Mouse (Mus musculus) left cerebral cortex, adult 2 months (tissue): ENCODE measurements at regions not wholly inside any gene's neighbourhood (a gene's known extent, or its start where the extent isn't known, plus 50 kb on each side); places are given as distances from the start of the nearest gene placed in this dataset.

Source experiments
- DNase-seq, 2 experiments: peaks; one replicate each; pipeline ENCODE4 v3.0.0; 2021 to 2022; ENCODE audit warnings: low spot score in 2 of 2, mixed read lengths in 1 of 2; ENCODE audit errors: extremely low spot score in 1 of 2
- H3K27ac ChIP-seq: fragments of 200-600 bp; 2 replicates; pipeline ENCODE4 v1.8.1; 2022
- H3K4me3 ChIP-seq: fragments of 200-600 bp; 2 replicates; pipeline ENCODE4 v1.8.1; 2022
- CTCF ChIP-seq: fragments of 200-600 bp; IDR thresholded peaks from 2 replicates; pipeline ENCODE4 v1.8.1; 2022; ENCODE audit warnings: antibody characterized with exemption, mild to moderate bottlenecking, moderate library complexity
- intact Hi-C: fragments of 180-260 bp; cut with DNase I; formaldehyde crosslinking; loops from one replicate; pipeline ENCODE4 v1.15.1; 2025
- microRNA-seq, 2 experiments: library from miRNA; unstranded; fragments of <30 nt; microRNA quantifications; one replicate each; pipeline ENCODE4 v1.2.0; 2021

GRCm38 (mm10) chr1:77280373-77281038 lies 234.4 kb downstream of the Epha4 start:
- TF ChIP-seq CTCF, result no peak
- intact Hi-C loops, result no loop called here
- H3K4me3 ChIP-seq, result no peak overlapping the region
- no peak for DNase-seq
- no peak overlapping the region for H3K27ac ChIP-seq

- Histone ChIP-seq H3K27ac (no peak overlapping the region), H3K4me3 (no peak overlapping the region)
- intact Hi-C loops, result no loop called here
- TF ChIP-seq CTCF, result no peak
- DNase-seq, result no peak
These were observed 233.1 kb downstream of the Epha4 start for GRCm38 (mm10) chr1:77281741-77282140.

- no peak for DNase-seq
- H3K27ac ChIP-seq, result no peak overlapping the region
- intact Hi-C loops, result no loop called here
- H3K4me3 ChIP-seq, result no peak overlapping the region
- TF ChIP-seq CTCF, result no peak
These were observed 216.2 kb downstream of the Epha4 start for GRCm38 (mm10) chr1:77298713-77299132.

GRCm38 (mm10) chr1:77300806-77301205 lies 214.1 kb downstream of the Epha4 start:
- H3K27ac ChIP-seq, result no peak overlapping the region
- DNase-seq, result no peak
- TF ChIP-seq CTCF, result no peak
- intact Hi-C loops, result no loop called here
- H3K4me3 ChIP-seq, result no peak overlapping the region

GRCm38 (mm10) chr1:77304770-77305169 lies 210.1 kb downstream of the Epha4 start:
- DNase-seq, result no peak
- H3K27ac ChIP-seq, result no peak overlapping the region
- H3K4me3 ChIP-seq, result no peak overlapping the region
- TF ChIP-seq CTCF, result no peak
- intact Hi-C loops, result no loop called here

- no peak for DNase-seq
- Histone ChIP-seq H3K4me3 (no peak overlapping the region), H3K27ac (no peak overlapping the region)
- no peak for TF ChIP-seq CTCF
- intact Hi-C loops, result no loop called here
These were observed 207.1 kb downstream of the Epha4 start for GRCm38 (mm10) chr1:77307745-77308144.

- no peak overlapping the region for H3K27ac ChIP-seq
- intact Hi-C loops, result no loop called here
- no peak for DNase-seq
- TF ChIP-seq CTCF, result no peak
- H3K4me3 ChIP-seq, result no peak overlapping the region
These were observed 201.8 kb downstream of the Epha4 start for GRCm38 (mm10) chr1:77313119-77313518.

GRCm38 (mm10) chr1:77315347-77315746 lies 199.5 kb downstream of the Epha4 start:
- intact Hi-C loops, result no loop called here

GRCm38 (mm10) chr1:77316198-77316597 lies 198.7 kb downstream of the Epha4 start:
- intact Hi-C loops, result no loop called here
- no peak for TF ChIP-seq CTCF
- no peak for DNase-seq
- Histone ChIP-seq H3K4me3 (no peak overlapping the region), H3K27ac (no peak overlapping the region)

More at GRCm38 (mm10) chr1:77315347-77315746, 199.5 kb downstream of the Epha4 start:
- TF ChIP-seq CTCF, result no peak
- no peak for DNase-seq
- H3K4me3 ChIP-seq, result no peak overlapping the region
- H3K27ac ChIP-seq, result no peak overlapping the region

Small RNAs in the stretch of these regions (microRNA-seq; reads per million reads assigned to microRNA genes)
- gene Mir6343, result 0 reads per million in 2 experiments
